Mouse (Mus musculus): Measurements from ENCODE around the gene Efcab3.

DNA sequence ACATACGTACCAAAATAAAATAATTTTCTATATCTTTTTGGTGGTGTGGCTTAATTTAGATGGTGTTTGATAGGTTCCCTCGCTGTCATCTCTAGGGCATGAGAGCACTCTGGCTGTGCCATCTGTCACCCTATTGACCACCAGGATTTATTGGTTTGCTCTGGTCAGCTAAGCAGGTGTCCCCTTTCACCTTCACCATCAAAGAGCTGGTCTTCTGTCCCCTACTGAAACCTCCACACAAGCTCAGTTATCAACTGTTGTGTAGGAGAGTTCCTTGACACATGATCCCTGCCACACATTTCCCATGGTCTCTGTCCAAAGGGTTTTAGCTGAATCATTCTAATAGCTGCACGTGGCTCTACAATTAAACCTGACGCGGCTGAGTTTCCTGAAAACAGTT is 77.7 kb downstream of the Efcab3 start:
- no peak for TF ChIP-seq CTCF (IDR thresholded peaks at IDR 0.05; ENCODE audit: extremely low read depth, insufficient read depth, low read length)
- no peak for TF ChIP-seq POLR2A (IDR thresholded peaks at IDR 0.05; ENCODE audit: extremely low read depth, insufficient read depth, low read length)

Measured in cortical plate, adult 2 months (tissue).